Mouse (Mus musculus) heart, adult 18-20 months (tissue): ENCODE data around the gene Fam76a. TPM values are rescaled to one million over a fixed set of nuclear protein-coding genes. Genes with fewer than 3 reads are reported as not detected.
A peak's percentile ranks its signal among the peaks of the same experiment; 100 is the strongest.
"Not testable (repeated sequence)": the region's sequence is repeated elsewhere in the genome, so short reads cannot be mapped to it uniquely, and the experiment has no call there.

Experiments
- DNase-seq, 2 experiments: peaks; one replicate each; pipeline ENCODE4 v3.0.0; 2021 to 2022; ENCODE audit warnings: mixed read lengths in 1 of 2
- total RNA-seq, 2 experiments: library from RNA; stranded (reverse); gene quantifications; 2 replicates each; pipeline ENCODE4 v1.2.3; 2021

Gene Fam76a
- total RNA-seq, 2 experiments from 2014 or later = 29.0 to 37.7 TPM

DNA sequence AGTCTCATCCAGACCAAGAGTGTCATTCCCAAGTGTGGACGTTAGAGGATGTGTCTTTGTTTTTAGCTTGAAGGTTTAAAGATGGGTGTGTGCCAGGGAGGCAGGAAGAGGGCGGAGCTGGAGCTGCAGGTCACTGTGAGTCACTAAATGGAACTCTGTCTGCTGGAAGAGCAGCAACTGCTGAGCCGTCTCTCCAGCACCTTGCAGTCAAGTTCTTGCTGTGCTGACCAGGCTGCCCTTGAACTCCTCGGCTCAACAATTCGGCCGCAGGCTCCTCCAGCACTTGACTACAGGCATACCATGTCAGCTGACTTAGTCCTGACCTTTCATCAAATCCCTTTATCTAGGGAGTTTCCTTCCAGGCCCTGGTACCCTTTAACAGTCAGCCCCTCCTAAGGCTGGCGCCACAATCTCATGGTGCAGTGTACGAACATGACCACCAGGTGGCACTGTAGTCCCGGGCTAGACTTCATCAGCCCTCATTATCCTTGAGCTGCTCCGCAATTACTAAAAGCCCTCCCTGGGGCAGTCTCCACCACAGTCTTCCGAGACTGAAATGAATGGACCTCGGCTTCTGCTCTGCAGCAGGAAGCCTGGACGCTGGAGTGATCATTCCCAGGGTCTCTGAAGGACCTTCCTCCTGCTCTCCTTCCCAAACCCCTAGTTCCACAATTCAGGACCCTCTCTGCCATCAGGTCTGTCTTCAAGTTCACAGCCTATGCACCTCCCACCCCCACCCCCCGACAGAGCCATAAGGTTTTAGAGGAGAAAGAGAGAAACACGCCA lies 23.1 kb upstream of the Fam76a start:
- DNase-seq = peak; percentile 89 to 94

GRCm38 (mm10) chr4:132944776-132945175 lies 22.4 kb upstream of the Fam76a start:
- DNase-seq = no peak

- no peak for DNase-seq
Observed at GRCm38 (mm10) chr4:132944106-132944505, 21.7 kb upstream of the Fam76a start.

- DNase-seq = no peak
Observed at GRCm38 (mm10) chr4:132943088-132943487, 20.7 kb upstream of the Fam76a start.

DNA sequence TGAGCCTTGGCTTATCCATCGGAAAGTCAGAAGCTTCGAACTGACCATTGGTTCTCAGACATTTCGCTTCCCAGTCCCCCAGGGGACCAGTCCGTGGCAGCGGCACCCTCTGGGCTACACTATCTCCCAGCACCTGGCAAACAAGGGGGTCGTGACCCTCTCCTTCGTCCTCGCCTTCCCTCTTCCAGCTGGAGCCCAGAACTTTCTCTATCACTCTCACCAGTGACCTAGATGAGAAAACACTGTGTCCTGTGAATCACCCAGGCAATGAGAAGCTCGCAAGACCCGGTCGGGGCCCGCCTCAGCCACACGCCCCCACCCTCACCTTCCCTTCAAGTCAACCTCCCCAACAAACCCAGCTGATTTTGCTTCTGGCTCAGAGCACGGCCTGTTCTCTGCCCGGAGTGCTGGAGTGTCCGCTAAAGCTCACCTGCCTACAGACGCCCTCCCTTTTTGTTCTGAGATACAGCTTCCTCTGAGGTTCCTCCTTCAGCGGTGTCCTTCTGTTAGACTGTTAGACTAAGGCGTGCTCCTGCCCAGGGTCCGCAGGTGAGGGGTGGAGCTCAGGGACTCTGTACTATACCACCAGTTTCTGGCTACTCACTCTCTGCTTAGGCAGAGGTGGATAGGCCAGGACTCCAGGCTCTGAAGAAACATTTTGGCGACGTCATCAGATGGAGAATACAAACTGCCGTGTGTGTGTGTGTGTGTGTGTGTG lies 18.8 kb upstream of the Fam76a start:
- no peak for DNase-seq

- DNase-seq = peak; percentile 33 to 83
Observed at GRCm38 (mm10) chr4:132939421-132940127, 17.2 kb upstream of the Fam76a start.

DNA sequence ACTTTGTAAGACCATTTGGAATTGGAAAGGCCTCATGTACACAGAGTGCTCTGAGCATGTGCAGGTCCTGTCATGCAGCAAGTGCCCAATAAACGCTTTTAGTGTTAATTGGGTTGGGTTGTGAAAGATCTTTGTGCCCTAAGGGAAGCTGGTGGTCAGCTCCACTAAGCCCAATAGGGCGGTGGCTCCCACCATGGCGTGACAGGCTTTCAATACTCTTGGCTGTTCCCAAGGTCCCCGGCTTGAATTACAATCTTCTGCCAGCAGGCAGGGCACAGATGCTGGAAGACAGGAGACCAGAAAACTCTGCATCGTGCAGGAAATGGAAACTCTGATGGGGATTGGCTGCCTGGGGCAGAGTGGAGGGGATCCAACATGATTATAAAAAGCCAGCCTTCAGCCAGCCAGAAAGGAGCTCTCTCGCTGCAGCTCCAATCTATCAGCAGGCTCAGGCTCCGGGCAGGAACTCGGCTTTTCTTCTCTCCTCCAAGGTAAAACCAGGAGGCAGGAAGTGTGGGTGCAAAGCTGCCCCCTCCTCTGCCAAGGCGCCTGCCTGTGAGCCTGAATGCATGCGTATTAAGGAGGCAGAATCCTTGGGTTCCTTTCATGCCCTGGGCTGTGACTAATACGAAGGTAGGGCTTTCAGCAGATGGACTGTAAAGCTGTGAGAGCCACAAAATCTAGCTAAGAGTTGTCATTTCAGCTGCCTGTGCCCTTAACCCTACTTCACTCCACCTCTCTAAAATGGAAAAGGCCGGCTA lies 16.0 kb upstream of the Fam76a start:
- DNase-seq = peak in 1 of 2 experiments; percentile 18

GRCm38 (mm10) chr4:132934639-132935038 lies 12.3 kb upstream of the Fam76a start:
- DNase-seq = no peak

- DNase-seq = no peak
Observed at GRCm38 (mm10) chr4:132932752-132933404, 10.5 kb upstream of the Fam76a start.

DNA sequence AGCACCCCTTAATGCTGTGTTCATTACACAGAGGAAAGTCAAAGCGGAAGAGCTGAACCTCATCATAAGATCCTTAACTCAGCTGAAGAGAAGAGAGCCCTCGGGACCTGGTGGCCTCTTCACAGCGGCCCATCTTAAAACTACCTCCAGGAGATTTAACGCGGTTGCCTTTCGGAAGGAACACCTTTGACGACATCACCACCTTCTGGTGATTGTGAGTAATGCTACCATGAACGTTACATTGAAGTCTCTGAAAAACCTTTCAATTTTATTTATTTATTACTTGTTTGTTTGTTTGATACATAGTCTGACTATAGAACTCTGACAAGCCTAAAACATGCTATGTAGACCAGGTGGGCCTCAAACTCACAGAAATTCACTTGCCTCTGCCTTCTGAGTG lies 8.4 kb upstream of the Fam76a start:
- peak; percentile 37 to 78 for DNase-seq

GRCm38 (mm10) chr4:132926520-132926919 lies 4.2 kb upstream of the Fam76a start:
- not testable (repeated sequence) for DNase-seq

DNA sequence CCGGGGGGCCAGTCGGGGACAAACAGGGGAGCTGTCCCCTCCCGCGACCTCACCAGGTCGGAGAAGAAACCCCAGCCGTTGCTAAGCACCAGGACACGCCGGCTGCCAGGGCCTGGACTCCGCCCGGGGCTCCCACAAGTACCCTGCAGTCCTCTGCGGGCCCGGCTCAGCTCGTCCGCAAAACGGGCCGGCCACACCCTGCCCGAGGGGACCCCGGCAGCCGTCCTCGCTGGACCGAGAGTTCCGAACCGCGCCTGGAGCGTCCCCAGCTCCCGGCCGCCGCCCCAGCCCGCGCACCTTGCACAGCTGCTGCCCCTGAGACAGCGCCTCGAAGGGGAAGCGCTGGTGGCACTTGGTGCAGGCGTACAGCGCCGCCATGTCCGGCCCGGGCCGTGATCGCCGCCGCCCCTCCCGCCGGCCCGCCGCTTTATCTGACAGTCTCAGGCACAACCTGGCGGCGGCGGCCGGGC lies 262 bp downstream of the Fam76a start:
- DNase-seq = peak in 1 of 2 experiments; percentile 67

GRCm38 (mm10) chr4:132921488-132921887 lies 870 bp downstream of the Fam76a start:
- no peak for DNase-seq

DNA sequence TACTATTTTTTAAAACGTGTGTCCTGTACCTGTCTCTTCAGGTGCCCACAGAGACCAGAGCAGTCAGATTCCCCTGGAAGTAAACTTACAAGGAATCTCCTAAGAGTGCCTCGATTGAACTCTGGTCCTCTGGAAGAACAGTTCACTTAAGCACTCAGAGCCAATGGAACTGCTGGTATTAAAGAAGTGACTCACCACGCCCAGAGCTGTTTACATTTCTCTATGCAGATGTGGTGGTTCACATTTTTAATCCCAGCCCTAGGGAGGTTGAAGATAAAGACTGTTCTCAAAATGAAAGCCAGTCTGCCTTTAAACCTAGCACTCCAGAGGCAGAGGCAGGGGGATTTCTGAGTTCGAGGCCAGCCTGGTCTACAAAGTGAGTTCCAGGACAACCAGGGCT lies 2.2 kb downstream of the Fam76a start:
- DNase-seq = no peak

DNA sequence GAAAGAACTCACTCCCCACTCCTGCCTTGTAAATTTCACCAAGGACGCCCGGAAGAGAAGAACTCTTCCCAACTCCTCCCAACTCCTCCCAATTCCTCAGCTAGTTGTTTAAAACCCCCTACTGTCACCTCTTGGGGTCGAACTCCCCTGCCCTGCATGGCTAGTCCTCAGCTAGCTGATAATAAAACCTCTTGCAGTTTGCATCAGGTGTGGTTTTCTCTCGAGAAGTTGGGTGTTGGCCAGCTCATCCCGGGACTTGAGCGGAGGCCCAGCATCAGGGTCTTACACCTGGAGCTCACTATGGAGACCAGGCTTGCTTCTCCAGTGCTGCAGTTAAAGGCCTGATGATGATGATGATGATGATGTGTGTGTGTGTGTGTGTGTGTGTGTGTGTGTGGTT lies 3.9 kb downstream of the Fam76a start:
- not testable (repeated sequence) for DNase-seq

GRCm38 (mm10) chr4:132912156-132912555 lies 10.2 kb downstream of the Fam76a start:
- DNase-seq = no peak

DNA sequence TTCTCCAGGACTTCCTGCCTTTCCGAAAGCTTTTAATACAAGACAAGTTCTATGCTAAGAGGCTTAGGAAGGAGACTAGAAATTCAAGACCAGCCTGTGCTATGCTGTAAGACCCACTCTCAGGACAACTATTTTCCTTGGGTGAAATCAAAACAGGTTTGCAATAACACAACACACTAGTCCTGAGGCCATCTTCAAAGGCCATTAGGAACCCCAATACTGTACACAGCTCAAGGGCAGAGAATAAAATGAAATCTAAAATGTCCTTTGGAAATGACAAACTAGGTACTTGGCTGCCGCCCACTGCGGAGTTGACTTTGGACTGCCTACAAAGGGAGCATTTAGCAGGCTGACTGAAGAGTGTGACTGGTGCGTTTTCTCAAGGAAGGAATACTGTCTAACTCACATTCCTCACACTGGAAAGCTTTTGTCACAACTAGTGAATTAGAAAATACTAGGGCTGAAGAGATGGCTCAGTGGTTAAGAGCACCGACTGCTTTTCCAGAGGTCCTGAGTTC lies 16.5 kb downstream of the Fam76a start:
- DNase-seq = peak; percentile 21 to 23

DNA sequence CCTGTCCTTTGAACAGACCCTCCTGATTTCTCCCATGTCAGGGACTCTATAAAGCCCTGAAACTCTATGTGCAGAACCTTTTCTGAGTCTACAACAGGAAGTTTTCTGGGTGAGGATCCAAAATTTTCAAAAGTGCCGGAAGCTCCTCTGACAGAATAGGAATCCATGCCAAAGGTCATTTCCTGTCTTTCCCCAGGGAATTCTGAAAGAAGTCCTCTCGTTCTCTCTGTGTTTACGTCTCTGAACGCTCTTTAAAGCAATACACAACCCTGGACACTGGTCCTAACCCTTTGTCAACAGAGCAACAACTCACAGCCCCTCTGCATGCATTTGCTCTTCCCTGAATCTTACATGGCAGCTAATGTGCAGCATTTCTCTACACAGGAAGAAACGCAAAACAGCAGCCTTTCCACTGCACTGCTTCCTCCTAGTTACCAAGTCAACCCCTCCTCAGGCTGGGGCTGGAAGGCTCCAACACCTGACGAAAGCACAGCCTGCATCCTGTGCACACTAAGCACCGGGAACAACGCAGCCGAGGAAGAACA lies 17.5 kb downstream of the Fam76a start:
- DNase-seq = peak; percentile 77 to 84

DNA sequence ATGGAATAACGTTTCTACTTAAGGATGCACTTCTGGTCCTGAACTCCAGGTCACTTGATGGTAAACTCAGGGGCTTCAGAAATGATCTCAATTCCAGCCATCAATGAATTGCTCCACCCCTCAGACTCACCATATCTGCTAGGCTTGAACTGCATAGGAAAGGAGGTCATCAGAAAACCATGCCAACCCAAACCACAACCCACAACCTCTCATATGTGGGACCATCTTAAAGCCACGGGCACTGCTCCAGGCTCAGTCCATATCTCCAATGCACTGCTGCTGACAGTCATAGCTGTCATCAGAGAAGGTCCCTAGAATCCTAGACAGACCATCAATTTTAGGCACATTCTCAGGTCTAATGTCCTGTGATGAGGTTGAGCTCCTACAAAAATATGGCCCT lies 18.3 kb downstream of the Fam76a start:
- no peak for DNase-seq

DNA sequence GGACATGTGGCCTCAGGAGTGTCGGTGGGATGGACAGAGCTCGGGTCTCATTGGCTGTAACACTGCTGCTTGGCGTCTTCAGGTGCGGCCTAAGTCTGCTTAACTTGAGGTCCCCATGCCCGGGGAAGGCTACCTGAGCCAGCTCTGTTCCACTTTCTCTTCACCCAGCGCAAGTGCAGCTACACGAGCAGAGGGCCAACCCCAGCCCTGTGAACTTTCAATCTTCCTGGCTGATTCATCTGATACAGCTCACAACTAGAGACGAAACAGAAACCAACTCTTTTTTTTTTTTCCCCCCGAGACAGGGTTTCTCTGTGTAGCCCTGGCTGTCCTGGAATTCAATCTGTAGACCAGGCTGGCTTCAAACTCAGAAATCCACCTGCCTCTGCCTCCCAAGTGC lies 24.2 kb downstream of the Fam76a start:
- DNase-seq = no peak

- no peak for DNase-seq
Observed at GRCm38 (mm10) chr4:132894402-132894801, 28.0 kb downstream of the Fam76a start.
